Mouse (Mus musculus) ES-Bruce4 (cell line): ENCODE measurements around the gene Thrsp.

ENCODE experiments used
- CTCF ChIP-seq: IDR thresholded peaks from one replicate; pipeline ENCODE4 v1.8.1; 2011; ENCODE audit warnings: low read depth, low read length
- EP300 ChIP-seq: IDR thresholded peaks from 2 replicates; pipeline ENCODE4 v1.6.1; 2011; ENCODE audit warnings: low read depth, low read length; ENCODE audit not compliant: insufficient read depth
- POLR2A ChIP-seq: IDR thresholded peaks from one replicate; pipeline ENCODE4 v1.8.1; 2011; ENCODE audit warnings: low read length; ENCODE audit not compliant: insufficient read depth

DNA sequence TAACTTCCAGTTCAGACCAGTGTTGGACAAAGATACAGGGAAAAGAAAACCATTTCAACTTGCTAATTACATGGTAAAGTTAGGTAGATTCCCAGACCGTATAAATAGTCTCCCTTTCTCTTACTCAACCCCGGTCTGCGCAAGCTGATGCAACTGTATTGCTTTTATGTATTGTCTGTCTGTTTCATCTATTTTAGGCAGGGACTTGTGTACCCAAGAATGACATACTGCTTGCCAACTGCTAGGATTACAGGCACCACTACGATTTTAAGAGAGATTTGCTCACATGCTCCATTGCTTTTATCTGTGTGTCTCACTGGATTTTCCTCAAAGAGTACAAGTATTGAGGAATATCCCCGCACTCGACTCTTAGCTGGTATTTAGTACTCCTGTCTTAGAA is 18.6 kb downstream of the Thrsp start:
- TF ChIP-seq CTCF, result no peak
- TF ChIP-seq EP300, result no peak
- no peak for TF ChIP-seq POLR2A
